Mouse (Mus musculus): ENCODE data around the gene Ube2q2.

GRCm38 (mm10) chr9:55257105-55257504 lies 108.5 kb downstream of the Ube2q2 start:
- no peak for TF ChIP-seq GATA1 (IDR thresholded peaks at IDR 0.05; ENCODE audit: borderline replicate concordance, low read length)
- no peak for TF ChIP-seq FLI1 (IDR thresholded peaks at IDR 0.05; ENCODE audit: low read length)

Data from megakaryocyte, embryonic 14.5 days (primary cell).